Mouse (Mus musculus): ENCODE measurements around the gene Cacna2d4. TPM values are rescaled to one million over a fixed set of nuclear protein-coding genes. Genes with fewer than 3 reads are reported as not detected.
"Not testable (repeated sequence)": the region's sequence is repeated elsewhere in the genome, so short reads cannot be mapped to it uniquely, and the experiment has no call there.

Cacna2d4 gene
- polyA plus RNA-seq, 2 experiments from 2014 or later: 6.8 to 7.1 TPM

- peak; percentile 48 for ATAC-seq
These were observed 111.9 kb downstream of the Cacna2d4 start for GRCm38 (mm10) chr6:119348234-119348633.

DNA sequence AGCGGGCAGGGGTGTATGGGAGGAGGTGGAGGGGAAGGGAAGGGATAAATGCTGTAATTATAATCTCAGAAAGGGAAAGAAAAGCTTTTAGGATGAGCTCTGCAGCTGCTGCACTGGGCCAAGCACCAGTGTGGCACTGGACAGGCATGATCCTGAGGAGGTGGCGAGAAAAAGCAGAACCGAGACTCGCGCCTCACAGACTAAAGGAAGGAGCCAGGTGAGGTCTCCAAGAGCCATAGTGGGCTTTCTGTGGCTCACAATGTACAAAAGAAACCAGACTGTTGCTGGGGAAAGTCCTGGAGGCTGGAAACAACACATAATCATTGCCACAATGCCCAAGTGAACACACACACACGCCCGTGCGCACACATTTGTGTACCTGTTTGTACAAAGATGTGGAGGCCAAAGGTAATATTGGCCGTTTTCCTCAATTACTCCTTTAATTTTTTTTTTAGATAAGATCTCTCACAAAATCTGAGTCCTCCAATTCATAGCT lies 114.4 kb downstream of the Cacna2d4 start:
- ATAC-seq: no peak

- ATAC-seq: no peak
These were observed 115.3 kb downstream of the Cacna2d4 start for GRCm38 (mm10) chr6:119351656-119352055.

DNA sequence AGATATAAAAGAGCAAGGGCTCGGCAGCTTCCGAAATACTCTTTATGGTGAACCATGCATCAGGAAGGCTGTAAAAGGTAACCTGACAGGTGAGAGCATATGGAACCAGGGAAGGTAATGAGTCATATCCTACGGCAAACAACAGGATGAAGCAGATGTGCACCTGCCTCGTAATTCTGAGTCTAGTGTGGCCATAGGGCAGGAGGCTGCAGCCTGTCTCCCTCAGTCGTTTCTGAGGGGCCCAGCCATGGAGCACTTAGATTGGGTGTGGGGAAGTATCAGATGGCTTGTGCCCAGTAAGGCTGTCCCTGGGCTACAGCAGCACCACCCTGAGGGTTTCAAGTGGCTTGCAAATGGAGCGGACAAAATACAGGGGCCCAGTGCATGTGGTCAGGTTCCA lies 116.2 kb downstream of the Cacna2d4 start:
- ATAC-seq: no peak

DNA sequence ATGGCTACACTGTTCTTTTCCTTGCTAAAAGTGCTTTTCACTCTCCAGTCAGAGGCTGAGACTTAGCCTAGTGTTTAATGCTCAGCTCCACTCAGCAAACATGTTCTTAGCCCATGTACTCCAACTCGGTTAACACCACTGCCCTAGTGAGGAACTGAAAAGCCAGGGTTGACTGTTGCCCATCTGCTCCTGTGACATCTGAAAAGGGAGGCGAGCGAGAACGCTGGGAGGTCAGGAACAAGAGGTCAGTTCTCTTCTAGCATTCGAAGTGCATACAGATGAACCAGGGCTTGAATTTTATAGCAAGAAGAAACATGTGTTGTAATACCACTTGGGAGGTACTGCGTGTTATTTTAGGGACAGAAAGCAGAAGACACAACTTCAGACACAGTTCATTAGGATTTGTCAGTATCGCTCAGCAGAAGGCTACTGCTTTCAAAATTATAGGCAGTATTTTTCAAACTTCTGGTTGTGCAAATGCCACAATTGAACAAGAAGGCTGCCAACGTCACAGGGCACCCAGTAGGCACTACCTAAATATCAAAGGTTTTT lies 121.8 kb downstream of the Cacna2d4 start:
- no peak for ATAC-seq

- ATAC-seq: not testable (repeated sequence)
These were observed 123.9 kb downstream of the Cacna2d4 start for GRCm38 (mm10) chr6:119360250-119360649.

DNA sequence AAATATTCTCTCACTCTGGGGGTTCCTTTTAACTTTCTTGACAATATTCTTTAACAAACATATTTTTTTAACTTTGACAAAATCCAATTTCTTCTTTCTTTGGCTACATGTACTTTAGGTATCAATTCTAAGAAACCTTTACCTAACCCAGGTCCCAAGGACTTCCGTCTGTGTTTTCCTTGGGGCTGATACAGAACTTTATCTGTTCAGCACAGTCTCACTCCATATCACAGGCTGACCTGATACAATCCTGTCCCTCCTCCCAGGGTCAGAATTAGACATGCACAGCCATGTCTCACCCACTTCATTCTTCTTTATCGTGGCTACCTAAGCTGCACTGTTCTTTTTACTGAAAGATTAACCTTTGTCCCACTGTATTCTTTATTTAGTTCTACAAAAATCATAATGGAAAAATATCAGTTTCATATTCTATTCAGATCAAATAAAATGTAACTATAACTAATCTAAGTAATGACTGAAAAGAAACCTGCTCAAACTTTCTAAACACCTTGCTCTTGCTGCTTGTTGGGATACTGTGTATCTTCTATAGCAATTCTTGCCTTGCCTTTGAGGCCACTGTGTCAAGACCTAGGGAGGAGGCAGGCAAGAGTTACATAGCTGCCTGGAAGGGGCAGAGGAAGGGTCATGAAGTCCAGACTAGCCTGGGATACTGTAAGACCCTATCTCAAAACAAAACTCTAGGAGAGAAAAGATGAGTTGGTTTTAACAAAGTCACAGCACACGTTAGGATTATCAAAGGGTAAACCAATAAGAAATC lies 124.8 kb downstream of the Cacna2d4 start:
- no peak for ATAC-seq

DNA sequence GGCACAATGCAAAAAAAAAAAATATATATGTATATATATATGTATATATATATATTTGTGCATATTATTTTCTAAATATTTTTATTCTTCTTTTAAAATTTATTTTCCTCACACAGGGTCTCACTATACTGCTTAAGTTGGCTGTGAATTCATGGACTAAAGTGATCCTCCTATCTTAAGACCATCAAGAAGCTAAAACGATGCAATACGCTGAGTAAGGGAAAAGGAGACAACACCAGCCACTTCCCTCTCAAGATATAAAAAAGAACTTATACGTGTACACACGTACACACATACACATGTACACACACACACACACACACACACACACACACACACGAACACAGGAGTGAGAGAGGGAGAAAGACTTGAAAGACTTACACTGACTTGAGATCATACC lies 127.3 kb downstream of the Cacna2d4 start:
- ATAC-seq: no peak

DNA sequence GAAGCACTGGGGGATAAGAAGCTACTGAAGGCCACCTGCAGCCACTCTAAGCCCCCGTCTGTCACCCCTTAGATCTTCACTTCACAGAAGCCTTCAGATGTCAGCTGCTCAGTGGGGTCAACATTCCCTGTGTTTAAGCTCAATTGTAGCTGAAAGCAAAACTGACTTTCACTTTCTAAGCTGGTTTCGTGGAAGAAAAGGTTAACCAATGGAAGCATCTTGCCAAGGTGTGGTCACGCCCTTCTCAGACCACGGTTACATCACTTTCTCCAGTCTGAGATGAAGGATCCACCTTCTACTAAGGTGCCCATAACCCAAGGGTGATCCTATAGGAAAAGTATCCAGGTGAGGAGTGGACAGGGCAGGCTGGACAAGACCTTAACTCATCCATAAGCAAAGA lies 130.5 kb downstream of the Cacna2d4 start:
- peak; percentile 49 for ATAC-seq

GRCm38 (mm10) chr6:119367382-119367781 lies 131.1 kb downstream of the Cacna2d4 start:
- ATAC-seq: no peak

DNA sequence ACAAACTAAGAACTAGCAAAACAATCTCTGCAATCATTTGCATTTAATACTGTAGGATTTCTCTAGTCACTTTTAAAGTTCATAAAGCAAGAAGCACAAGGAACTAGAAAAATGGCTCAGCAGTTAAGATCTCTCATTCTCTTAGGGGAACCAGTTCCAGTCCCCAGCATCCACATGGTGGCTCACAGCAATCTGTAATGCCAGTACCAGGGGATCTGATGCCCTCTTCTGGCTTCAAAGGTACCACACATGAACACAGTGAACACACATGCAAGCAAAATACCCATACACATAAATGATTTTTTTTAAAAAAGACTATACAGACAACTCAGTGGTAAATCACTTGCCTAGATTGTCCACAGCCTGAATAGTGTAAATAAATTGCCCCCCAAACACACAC lies 135.3 kb downstream of the Cacna2d4 start:
- no peak for ATAC-seq

GRCm38 (mm10) chr6:119372237-119372636 lies 135.9 kb downstream of the Cacna2d4 start:
- ATAC-seq: no peak

GRCm38 (mm10) chr6:119373000-119373705 lies 136.8 kb downstream of the Cacna2d4 start:
- no peak for ATAC-seq

DNA sequence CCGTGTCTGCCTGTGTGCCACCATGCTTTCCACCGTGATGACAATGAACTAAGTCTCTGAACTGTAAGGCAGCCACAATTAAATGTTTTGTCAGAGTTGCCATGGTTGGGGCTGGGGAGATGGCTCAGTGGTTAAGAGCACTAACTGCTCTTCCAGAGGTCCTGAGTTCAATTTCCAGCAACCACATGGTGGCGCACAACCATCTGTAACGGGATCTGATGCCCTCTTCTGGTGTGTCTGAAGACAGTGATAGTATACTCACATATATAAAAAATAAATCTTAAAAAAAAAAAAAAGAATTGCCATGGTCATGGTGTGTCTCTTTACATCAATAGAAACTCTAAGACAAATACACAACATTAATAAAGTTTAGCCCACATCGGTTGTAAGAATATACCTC lies 138.7 kb downstream of the Cacna2d4 start:
- ATAC-seq: no peak

DNA sequence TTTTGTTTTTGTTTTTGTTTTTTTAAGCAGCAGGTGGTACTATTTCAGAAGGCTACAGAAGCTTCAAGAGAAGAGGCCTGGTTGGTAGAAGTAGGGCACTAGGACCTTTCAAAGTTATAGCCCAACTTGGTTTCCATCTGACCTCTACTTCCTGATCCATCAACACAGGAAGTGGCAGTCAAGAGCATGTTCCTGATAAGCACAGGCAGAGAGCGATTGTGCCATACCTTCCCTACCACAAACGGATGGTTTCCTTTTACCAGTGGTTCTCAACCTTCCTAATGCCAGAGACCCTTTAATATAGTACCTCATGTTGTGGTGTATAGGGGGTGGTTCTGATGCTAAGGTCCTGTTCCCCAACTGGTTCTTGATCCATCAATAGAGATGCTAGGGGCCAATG lies 141.3 kb downstream of the Cacna2d4 start:
- ATAC-seq: peak; percentile 93

- no peak for ATAC-seq
These were observed 142.3 kb downstream of the Cacna2d4 start for GRCm38 (mm10) chr6:119378631-119379030.

- no peak for ATAC-seq
These were observed 149.3 kb downstream of the Cacna2d4 start for GRCm38 (mm10) chr6:119385668-119386067.

DNA sequence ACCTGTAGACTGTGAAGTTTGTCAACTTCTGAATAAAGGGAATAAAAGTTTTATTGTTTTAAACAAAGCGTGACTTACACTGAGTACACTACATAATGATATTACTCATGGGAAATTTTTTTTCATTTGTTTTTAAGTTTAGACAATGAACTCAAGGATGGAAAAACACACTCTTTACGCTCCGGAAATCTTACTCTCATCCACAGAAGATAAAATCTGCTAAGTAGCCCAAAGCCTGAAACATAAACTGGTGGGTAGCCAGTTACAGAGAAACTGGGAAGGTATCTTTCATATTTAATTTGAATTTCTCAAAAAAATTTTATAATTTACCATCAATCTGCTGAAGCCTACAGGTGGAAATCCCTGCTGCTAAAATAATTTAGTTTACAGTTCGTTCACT lies 150.1 kb downstream of the Cacna2d4 start:
- no peak for ATAC-seq

DNA sequence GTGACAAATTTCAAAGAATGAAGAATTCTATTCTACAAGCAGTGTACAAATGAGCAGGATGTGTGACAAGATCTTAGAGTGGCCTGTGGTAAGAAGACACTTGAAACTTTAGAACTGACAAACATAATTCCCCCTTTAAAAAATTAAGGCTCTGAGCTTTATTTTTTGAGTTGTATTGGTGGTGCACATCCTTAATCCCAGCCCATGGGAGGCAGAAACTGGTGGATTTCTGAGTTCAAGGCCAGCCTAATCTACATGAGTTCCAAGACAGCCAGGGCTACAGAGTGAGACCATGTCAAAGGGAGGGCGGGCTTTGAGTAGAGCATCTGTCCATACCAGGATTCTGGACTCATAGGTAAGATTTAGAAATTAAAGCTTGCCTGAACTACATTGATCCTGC lies 150.5 kb downstream of the Cacna2d4 start:
- peak; percentile 13 for ATAC-seq

- ATAC-seq: peak; percentile 3
These were observed 151.7 kb downstream of the Cacna2d4 start for GRCm38 (mm10) chr6:119387801-119388649.

- ATAC-seq: peak; percentile 94
These were observed 152.3 kb downstream of the Cacna2d4 start for GRCm38 (mm10) chr6:119388650-119389012.

GRCm38 (mm10) chr6:119389089-119389488 lies 152.8 kb downstream of the Cacna2d4 start:
- no peak for ATAC-seq

DNA sequence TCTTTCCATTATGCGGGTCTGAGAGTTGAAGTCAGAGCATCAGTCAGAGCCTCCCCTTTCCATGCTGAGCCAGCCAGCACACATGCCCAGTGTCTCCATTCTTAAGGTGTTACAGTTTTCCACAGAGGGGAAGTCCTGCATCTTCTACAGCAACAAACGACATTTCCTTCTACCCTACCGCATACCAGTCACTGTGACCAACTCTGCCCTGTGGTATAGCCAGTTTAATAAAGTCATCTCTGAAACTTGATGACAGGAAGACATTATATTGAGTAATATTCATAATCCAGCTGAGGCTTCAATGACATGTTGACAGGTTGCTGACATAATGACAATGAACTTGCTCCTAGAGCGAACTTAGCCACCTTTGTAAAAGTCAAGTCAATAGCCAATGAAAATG lies 154.4 kb downstream of the Cacna2d4 start:
- ATAC-seq: no peak
